Mouse (Mus musculus) monocyte, adult 2 months (primary cell): ENCODE measurements around the gene Hoxa5.

Experiments
- DNase-seq, 2 experiments: peaks; one replicate each; pipeline ENCODE4 v3.0.0; 2022; ENCODE audit warnings: low spot score in 2 of 2, low read depth in 1 of 2

Hoxa5 gene

DNA sequence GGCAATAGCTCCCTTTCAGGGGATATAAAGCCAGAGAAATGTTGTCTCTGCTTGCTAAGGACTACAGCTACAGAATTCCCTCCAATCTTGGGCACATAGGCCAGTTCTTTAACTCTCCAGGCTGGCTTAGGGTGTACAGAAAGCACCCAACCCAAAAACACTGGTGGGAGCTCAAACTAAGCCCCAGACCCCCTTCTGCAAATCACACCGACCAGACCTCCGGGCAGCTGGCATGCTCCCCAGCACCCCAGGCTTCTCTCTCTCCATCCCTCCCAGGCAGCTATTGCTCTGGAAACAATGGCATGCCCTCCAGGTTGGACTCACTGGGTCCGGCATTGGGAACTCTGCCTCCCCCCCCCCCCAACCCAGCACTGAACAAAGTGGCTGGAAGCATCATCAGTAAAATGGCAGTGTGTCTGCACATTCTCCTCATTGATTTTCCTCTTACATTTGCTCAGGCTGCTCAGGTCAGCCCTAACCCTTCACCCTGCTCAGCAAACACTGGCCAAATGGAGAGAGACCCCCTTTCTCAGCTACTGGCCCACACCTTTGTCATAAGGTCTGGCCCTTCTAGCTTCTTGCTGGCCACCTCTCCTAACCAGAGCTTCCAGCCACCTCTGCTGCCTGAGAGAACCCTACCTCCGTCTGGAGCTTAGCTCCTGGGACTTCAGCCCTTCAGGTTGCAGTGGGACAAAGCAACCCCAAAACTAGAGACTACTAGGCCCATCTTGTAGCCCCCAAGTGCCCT is 25.3 kb downstream of the Hoxa5 start:
- DNase-seq = no peak

DNA sequence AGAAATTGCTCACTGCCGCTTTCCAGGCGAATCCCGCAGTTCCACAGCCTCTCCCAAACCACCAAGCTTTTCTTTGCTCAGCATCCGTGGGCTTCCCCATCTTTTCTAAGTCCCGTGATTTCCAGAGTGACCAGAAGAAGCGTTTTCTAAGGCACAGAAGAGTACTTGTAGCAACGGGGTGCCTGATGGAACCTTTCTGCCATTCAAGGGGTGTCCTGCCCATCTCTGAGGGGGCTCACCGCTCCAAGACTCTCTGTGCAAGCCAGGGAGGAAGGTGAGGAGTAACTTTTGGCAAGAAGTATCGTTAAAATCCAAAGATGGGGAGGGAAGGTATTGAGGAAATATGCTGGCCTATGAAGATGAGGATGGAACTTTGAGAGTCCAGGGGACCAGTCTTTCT is 26.6 kb downstream of the Hoxa5 start:
- DNase-seq = no peak

DNA sequence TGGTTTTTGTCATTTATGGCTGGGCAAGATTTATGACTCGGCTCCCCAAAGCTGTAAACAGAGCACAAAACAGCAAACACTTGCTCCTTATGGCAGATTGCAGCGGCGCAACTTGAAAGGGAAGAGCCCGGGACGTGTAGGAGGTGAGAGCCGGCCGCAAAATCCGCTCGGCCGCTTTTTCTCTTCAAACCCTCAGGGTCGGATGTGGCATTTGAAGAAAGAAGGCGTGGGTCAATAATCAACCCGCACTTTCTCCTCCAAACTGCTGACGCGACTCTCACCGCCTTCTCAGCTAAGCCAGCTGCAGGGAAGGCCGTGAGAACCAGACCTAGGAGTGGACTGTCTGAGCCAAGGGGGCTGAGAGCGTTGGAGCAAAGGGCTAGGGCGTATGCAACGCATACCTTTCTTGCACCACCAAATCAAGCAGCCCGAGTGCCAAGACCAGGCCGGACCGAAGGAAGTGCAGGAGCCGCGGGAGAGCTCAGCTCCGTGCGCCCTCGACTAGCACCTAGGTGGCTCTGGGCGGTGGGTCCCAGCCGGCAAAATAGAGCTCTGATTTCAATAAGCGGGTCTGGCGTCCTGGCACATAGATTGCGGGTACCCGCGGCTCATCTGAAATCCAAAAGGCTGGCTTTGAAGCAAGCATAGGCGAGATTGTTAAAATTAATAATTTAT is 27.2 kb downstream of the Hoxa5 start, which contains the start of gene 5730596B20Rik:
TSS of gene 5730596B20Rik (plus strand) at position 438 of the 675 bp plus-strand sequence.
- no peak for DNase-seq

DNA sequence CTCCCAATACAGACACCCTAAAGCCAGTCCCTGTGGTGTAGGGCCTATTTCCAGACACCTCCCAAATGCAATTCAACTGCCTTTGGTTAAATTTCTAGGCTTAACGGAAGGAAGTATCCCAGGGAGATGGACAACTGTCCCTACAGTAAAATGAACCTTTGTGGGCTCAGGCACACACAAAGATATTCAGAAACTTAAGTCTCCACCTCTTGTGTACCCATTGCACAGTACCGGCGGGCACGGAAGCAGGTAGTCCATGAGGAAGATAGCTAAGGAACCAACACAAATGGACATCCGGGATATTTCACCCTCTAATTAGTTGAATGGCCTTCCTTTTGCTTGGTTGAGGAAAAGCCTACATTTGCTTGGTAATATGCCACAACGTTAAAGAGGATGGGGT is 28.0 kb downstream of the Hoxa5 start:
- no peak for DNase-seq

DNA sequence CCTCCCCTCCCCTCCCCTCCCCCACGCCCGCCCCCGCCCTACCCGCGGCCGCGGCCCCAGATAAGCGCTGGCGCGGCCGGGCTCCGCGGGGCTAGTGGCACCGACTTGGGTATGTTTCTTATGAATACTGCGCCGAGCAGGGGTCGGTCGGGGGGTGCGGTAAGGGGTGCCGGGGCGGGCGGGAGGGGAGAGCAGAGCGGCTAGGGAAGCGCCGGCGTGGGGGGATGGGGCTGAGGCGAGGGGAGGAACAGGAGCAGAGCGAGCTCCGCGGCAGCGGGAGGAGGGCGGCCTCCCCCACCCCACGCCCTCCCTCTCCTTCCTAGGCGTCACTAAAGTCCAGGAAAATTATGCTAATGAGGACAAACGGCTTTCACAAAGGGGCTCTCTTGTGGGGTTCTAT is 28.5 kb downstream of the Hoxa5 start:
- no peak for DNase-seq

DNA sequence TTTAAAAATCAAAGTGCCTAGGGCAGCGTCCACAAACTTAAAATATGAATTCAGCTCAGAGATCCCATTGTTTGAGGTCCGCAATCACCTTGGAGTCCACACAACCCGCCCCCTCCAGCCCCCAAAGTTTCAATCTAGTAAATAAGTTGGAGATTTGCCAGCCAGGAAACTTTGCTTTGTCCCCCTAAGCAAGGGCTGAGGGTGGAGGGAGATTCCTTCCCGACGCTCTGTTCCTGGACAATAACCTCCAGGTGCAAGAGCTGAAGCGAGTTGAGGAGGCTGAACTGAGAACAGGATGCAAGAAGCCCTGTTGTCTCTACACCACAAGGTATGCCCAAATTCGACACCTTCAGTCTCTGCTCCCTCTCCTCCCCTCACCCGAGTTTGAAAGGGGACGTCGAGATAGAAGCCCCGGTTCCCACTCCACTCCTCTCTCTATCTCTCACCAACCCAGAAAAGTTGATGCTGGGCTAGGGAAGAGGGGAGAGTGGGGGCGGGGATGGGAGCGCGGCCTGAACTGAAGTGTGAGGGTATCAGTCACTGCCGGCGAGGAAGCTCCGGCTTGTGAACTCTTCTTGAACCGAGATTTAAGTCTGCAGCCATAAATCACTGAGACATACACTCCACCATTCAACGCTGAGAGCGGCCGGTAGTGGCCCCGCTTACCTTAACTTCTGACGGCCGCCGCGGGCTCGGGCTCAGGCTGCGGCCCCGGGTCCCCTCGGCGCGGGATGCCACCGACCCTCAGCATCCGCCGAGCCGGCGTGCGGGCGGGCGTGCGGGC is 29.2 kb downstream of the Hoxa5 start:
- no peak for DNase-seq

DNA sequence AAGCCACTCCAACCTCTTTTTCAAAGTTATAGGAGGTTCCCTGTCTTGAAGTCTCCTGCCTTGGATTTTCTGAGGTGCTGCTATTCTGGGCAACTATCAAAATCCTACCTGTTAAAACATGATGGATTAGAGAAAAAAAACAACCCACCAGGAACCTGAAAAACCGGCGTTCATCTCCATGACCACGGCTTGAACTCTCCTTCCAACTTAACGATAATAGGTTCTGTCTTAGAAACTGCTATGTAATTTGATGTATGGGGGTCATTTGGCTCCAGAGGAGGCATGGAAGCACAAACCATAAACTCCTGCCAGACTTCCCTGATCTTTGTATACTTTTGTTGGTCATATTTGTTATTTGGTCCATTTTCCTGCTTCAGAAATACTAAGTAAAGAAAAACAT is 30.7 kb downstream of the Hoxa5 start:
- DNase-seq = no peak

DNA sequence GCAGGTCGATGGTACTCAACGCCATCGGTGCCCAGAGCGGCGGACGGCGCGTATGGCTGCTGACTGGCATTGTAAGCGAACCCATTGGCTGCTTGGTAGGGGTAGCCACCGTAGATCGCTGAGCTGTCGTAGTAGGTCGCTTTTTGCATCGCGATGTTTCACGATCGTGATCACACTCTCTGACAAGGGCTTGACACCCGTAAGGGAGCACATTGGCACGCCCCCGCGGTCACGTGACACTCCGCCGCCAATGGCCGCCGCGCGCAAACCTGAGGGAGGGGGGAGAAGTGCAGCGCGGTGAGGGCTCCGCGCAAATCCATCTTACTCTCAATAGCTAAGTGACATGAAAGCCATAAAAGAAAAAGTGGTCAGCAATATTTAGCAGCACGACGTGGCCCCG is 31.9 kb downstream of the Hoxa5 start:
- no peak for DNase-seq

DNA sequence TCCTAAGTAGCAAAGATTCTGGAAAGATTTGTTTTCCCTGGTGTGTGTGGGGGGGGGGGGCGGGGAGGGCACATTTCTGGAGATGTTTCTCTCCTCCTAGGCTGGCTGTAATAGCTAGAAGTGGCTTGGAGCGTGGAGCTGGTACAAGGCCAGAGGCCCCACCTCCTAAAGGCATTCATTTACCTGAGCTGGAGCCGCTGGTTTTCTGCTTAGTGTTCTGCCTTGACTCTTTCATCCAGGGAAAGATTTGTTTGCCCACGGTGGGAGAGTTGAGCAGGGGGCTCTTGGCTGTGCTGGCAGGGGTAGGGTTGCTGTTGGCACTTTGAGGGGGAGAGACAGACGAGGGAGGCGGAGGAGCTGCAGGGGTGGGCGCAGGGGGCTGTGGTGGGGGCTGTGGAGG is 32.4 kb downstream of the Hoxa5 start:
- no peak for DNase-seq

DNA sequence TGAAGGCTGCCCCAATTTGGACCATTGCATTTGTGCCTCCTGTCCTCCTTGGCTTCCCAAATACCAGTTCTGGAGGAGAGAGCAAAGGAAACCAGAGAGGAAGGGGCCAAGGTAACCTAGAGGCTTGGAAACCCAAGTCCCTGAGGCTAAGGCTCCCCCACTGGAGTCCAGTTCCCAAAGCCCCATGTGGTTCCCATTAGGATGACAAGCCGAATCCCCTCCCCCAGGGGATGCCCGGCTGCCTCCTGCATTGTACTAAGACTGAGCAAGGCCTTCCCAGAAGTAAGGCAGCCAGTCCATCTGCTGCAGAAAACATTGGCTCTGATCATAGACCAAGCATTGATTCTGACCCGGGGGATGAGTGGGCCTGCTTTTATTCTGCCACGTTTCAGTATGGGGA is 33.1 kb downstream of the Hoxa5 start:
- DNase-seq = no peak

DNA sequence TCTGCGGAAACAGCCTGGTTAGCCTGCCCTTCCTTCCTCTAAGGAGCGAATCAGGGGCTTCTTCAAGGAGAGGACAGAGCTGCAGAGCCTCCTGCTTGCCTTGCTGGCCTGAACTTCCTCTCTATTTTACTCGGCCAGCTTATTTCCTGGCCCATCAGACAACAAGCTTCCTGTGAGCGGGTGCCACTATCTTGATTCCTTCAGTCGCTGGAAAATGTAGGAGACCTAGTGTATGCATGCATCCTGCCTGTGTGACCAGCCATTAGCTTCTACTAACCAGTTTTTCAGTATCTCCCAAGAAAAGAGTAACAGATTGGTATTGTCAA is 33.5 kb downstream of the Hoxa5 start:
- no peak for DNase-seq

DNA sequence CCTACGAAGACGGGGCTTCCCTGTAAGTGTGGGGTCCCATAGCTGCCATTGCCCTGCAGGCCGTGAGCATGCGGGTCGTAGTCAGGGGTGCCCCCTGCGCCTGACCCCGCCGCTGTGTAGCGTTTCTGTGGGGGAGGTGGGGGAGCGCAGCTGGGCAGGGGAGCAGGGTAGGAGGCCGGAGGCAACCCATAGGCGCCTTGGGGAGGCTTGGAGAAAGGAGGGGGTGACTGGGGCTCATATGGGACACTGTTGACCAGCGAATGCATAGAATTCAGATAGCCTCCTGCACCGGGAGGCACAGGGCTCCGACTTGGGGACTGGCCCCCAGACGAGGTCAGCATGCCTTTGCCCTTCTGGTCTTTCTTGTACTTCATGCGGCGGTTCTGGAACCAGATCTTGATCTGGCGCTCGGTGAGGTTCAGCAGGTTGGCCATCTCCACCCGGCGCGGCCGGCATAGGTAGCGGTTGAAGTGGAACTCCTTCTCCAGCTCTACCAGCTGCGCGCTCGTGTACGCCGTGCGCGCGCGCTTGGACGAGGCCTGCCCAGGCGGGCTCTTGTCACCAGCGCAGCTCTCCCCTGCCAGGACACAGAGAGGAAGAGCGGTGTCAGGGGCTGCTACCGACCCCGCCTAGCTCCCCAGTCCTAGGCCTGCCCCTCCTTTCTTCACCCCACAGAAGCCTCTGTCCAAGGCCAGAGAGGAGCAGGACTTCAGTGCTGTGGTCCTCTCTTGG is 34.1 kb downstream of the Hoxa5 start:
- DNase-seq = no peak

DNA sequence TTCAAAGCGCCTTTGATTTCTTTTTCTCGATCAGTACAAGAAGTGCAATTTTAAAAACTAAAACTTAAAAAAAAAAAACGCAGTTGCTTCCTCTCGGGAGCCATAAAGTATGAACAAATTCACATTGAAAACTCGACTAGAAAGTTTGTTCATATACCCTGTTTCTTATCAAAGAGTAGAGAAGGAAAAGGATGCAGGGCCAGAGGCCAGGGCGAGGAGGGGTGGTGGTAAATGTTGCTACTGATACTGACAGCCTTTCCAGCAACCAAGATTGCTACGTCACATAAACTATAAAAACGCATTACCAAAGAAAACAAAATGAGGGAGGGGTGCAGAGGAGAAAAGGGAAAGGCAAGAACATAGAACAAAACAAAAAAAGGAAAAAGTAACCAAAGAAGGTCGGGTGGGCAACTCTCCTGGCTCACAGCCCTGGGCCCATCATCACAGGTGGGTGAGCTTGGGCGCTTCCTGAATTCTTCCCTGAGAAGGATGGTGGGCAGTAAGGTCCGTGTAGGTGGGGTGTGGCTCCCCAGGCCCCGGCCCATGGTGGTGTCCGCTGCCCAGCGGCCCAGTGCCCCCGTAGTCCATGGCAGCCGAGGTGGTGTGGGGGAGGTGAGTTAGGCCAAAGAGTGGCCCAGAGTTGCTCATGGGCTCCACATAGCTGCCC is 34.8 kb downstream of the Hoxa5 start:
- no peak for DNase-seq

DNA sequence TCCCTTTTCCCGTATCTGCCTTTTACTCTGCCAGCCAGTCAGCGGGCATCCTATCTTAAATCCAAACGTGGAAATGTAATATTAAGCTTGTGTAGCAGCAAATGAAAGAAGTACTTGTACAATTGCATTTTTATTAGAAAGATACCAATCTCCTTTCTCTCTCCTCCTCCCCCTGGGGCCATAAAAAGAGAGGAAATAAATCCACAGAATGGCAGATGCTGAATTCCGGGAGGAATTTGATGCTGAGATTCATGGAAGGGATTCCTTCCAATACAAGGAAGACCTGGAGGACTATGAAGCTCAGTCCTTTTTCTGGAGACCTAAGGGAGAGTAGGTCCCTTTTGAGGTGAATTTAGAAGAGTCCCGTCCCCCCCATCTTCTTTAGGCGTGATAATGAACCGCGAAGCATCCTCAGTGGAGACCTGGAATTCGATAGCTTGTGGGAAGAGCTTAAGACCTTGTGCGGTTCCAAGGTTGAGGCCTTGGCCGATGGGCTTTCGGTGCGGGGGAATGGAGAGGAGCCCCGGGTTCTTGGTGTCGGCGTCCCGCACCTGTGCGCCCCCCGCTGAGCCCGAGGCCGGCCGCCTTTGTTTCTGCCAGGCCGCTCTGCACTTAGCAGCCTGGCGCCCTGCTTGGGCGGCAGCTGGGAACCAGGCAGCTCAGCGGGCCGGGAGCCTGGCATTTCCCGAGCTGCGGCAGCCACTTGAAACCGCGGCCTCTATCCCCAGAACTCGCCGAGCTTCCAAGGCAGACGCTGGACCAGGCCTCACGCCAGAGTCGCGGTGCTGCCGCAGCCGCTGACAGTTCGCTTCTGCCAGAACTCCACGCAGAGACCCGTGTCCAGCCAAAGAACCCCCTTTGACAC is 36.0 kb downstream of the Hoxa5 start:
- DNase-seq = no peak

DNA sequence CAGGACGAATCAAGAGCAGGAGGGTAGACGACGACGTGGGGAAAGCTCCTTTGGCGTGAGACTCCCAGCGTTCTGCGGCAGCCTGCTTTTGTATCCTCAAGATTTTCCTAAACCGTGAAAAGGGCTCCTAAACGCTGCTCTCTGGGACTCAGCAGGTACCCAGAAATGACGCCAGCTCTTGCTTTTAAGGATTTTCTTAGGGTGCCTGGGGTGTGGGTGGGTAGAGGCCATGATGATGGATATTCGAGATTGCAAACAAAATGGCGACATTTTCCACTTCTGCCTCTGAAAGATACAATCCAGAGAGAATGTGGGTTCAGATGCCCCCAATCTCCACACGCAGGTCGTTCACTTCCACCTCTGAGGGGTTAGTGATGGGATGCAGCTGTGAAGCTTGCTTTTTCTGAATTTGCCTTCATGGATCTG is 36.6 kb downstream of the Hoxa5 start:
- DNase-seq = no peak

DNA sequence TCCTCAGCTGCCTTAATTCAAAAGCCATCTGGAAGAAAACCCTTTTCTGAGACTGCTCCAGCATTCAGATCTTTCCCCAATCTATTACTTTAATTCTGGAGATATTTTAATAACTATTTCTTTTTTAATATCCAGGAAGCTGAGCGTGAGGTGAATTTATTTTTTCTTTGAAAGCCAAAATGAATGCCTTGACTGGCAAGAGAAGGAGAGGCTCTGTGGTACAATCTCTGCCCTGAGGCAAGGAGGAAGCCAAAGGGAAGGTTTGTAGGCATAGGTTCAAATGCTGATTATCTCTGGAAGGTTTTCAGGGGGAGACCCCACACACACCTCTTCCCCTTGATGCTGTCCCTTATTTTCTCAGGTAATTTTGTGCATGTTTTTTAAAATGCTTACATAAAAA is 37.2 kb downstream of the Hoxa5 start:
- DNase-seq = no peak

DNA sequence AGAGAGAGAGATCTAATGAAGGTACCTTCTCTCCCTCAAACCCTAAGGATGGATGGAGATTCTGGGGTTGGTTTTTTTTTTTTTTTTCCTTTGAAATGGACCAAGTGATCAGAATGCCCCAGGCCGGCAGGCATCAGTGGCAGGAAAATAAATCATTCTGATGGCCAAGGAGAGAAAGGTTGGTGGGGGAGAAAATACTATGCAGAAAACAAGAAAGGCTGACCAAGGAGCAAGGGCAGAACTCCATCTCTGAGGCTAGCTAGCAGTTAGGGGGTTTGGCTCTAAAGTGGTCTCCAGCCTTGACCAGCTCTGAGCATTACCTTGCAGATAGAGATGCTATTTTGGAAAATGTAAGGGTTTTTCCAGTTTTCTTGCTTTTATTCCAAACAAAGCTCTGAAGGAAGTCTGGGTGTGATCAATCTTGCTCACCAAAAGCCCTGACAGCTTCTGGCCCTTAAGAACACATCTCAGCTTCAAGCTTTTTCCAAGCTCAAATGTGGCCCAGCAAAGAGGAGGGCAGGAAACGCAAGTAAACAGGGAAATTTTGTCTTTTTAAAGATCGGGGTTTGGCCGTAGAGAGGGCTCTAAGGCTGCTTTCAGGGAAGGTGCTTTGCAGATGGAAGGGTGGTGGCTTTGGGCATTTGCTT is 37.8 kb downstream of the Hoxa5 start:
- no peak for DNase-seq

DNA sequence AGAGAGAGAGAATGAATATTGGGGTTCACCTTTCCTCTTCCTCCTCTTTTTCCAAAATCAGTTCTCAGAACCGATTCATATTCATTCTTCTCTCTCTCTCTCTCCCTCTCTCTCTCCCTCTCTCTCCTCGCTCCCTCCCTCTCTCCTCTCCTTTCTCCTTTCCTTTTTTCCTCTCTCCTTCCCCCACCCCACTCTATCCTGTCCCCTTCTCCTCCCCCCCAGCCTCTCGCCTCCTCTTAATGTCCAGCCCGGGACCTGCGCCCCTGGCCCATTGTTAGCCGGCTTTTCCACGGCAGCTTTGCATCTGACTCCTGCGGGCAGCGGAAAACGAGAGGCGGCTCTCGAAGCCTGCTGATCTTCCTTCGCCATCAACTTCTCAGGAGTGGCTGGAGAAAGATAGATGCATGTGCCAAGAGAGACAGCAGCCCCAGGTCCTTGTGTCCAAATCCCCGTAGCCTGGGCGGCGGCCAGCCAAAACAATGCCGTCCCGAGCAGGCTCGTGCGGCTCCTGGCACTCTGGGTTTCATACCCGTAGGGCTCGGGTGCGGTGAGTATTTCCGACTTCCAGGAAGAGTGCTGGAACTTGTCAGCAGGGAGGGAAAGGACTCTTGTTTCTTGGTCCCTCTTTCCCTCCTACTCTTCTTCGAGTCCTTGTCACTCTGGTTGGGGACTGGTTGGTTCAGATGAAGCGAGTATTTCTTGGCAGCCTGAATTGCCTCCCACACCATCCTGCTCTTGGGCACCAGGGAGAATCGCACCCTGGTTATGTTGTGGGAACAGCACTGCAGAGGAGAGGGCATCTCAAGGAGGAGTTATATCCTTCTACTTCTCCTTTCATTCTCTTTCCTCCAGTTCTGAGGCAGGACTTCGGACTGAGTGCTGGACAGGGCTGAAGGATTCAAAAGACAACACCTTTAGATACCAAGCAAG is 38.7 kb downstream of the Hoxa5 start:
- DNase-seq = no peak
